Mouse (Mus musculus): Measurements from ENCODE around the gene Tcp11.

DNA sequence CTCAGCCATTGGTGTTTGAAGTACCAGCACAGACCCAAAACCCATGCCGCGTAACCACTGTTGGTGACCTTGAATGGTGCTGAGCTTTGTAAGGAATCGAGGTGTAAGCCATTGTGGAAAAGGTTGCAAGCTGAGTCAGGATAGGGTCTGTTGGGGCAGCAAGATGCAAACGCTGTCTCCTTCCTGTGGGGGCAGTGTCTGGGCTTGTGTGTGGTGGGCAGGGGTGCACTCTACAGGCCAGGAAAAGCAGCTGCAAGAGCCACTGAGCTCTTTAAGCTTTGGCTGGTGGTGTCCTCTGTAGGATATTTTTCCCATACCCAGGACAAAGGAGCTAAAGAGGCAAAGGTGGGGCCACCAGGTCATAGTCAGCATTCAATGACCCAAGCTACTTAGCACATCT lies 32.0 kb downstream of the Tcp11 start:
- TF ChIP-seq POLR2A (IDR thresholded peaks at IDR 0.05; ENCODE audit: borderline replicate concordance, control insufficient read depth, low read depth, low read length) (no peak), CTCF (IDR thresholded peaks at IDR 0.05; ENCODE audit: control insufficient read depth, insufficient read depth, low read length) (peak; percentile 87)
